Comparison of ENCODE assay signal across 10 mouse cellular contexts in genomic region chr16:50220734-50221501, GRCm38 (mm10).
DNase-seq lines count a peak whose midpoint lies in the region; ATAC-seq and TF ChIP-seq lines count a peak whose summit lies in the region.
"Had no signal": no experiment of that assay in that cellular context is flagged by ENCODE, and none has a peak within 500 bp of the region (broad histone marks: within the 10 kb centered on the region; RNA-seq: fewer than 3 reads in every experiment).

No protein-coding gene starts in this region.

- no peak overlapping the region for H3K4me2 ChIP-seq in midbrain, embryonic 14.5 days (ENCODE audit: low read length)
- no peak overlapping the region for H3K4me2 ChIP-seq in kidney, embryonic 14.5 days (replicated peaks; ENCODE audit: low read depth, low read length)
- H3K4me2 ChIP-seq: hindbrain, embryonic 15.5 days; limb, embryonic 15.5 days had no signal

- peaks cover 3% of the 10 kb centered on the region; the same call in 1 of the 2 replicates for H3K36me3 ChIP-seq in midbrain, embryonic 14.5 days (ENCODE audit: control insufficient read depth, insufficient read depth, low read length)
- peaks cover 28% of the 10 kb centered on the region for H3K36me3 ChIP-seq in kidney, embryonic 14.5 days (ENCODE audit: control insufficient read depth, insufficient read depth, low read length)

- H3K4me1 ChIP-seq in cerebellum, adult 2 months (ENCODE audit: control insufficient read depth, insufficient read depth, low read length), result no peaks in the 10 kb centered on the region
- no peaks in the 10 kb centered on the region for H3K4me1 ChIP-seq in midbrain, embryonic 14.5 days (ENCODE audit: control insufficient read depth, insufficient read depth, low read length)
- H3K4me1 ChIP-seq in kidney, embryonic 14.5 days (ENCODE audit: control insufficient read depth, insufficient read depth, low read length), result no peaks in the 10 kb centered on the region
- H3K4me1 ChIP-seq: hindbrain, embryonic 15.5 days; limb, embryonic 15.5 days had no signal

- no peak overlapping the region for H3K9ac ChIP-seq in midbrain, embryonic 14.5 days (replicated peaks; ENCODE audit: low read length)
- no peak overlapping the region for H3K9ac ChIP-seq in kidney, embryonic 14.5 days (ENCODE audit: low read depth, low read length)
- H3K9ac ChIP-seq: hindbrain, embryonic 15.5 days; limb, embryonic 15.5 days had no signal

- ATAC-seq in midbrain, embryonic 14.5 days (ENCODE audit: low FRiP score, low TSS enrichment), result no peak
- no peak for ATAC-seq in kidney, embryonic 14.5 days (ENCODE audit: low FRiP score, low TSS enrichment)

- DNase-seq in cerebellum, postnatal 14 days, result peak; percentile 33 to 42
- DNase-seq in cerebellum, adult 2 months, result no peak
- DNase-seq in left cerebral cortex, postnatal 14 days (ENCODE audit: low spot score in 2 of 2), result peak; percentile 40 to 57
- DNase-seq in left cerebral cortex, adult 11 months (ENCODE audit: low spot score), result no peak
- DNase-seq in heart, postnatal 36 days, result peak; percentile 56 to 59
- DNase-seq in right cerebral cortex, postnatal 25 days, result peak; percentile 26
- DNase-seq in midbrain, embryonic 14.5 days, result no peak

- no peak for TF ChIP-seq CTCF in cerebellum, adult 2 months (IDR thresholded peaks at IDR 0.05; ENCODE audit: borderline replicate concordance, insufficient read depth, low read depth, low read length)

- WGBS in cerebellum, adult 2 months, result 57% methylated on average over 8 of the region's 8 CpGs
- WGBS in midbrain, embryonic 14.5 days, result 84% methylated on average over 8 of the region's 8 CpGs
- 86% methylated on average over 8 of the region's 8 CpGs for WGBS in kidney, embryonic 14.5 days

- H3K4me3 ChIP-seq in cerebellum, adult 2 months (replicated peaks; ENCODE audit: insufficient read depth, low read depth, low read length), result no peak overlapping the region
- H3K4me3 ChIP-seq in midbrain, embryonic 14.5 days (replicated peaks; ENCODE audit: low read depth, low read length), result no peak overlapping the region
- H3K4me3 ChIP-seq in kidney, embryonic 14.5 days (ENCODE audit: low read length), result no peak overlapping the region
- H3K4me3 ChIP-seq: hindbrain, embryonic 15.5 days; limb, embryonic 15.5 days had no signal

- no peaks in the 10 kb centered on the region for H3K9me3 ChIP-seq in midbrain, embryonic 14.5 days (ENCODE audit: control insufficient read depth, low read length)
- H3K9me3 ChIP-seq in kidney, embryonic 14.5 days (ENCODE audit: control insufficient read depth, low read length), result no peaks in the 10 kb centered on the region
- H3K9me3 ChIP-seq: hindbrain, embryonic 15.5 days; limb, embryonic 15.5 days had no signal

- no peaks in the 10 kb centered on the region for H3K27me3 ChIP-seq in cerebellum, adult 2 months (ENCODE audit: control insufficient read depth, insufficient read depth, low read length)
- H3K27me3 ChIP-seq in midbrain, embryonic 14.5 days (ENCODE audit: control insufficient read depth, insufficient read depth, low read length), result no peaks in the 10 kb centered on the region
- no peaks in the 10 kb centered on the region for H3K27me3 ChIP-seq in kidney, embryonic 14.5 days (ENCODE audit: control insufficient read depth, insufficient read depth, low read length)
- H3K27me3 ChIP-seq: hindbrain, embryonic 15.5 days; limb, embryonic 15.5 days had no signal

- intact Hi-C loops in left cerebral cortex, postnatal 14 days (cut with DNase I), result no loop called here
- intact Hi-C loops in heart, postnatal 36 days (cut with DNase I), result no loop called here

- H3K27ac ChIP-seq in cerebellum, adult 2 months (ENCODE audit: insufficient read depth, low read length), result no peak overlapping the region
- no peak overlapping the region for H3K27ac ChIP-seq in midbrain, embryonic 14.5 days (replicated peaks; ENCODE audit: low read depth, low read length)
- H3K27ac ChIP-seq in kidney, embryonic 14.5 days (ENCODE audit: low read depth, low read length), result no peak overlapping the region
- H3K27ac ChIP-seq: hindbrain, embryonic 15.5 days; limb, embryonic 15.5 days had no signal

- TF ChIP-seq POLR2A in cerebellum, adult 2 months (IDR thresholded peaks at IDR 0.05; ENCODE audit: borderline replicate concordance, insufficient read depth, low read length), result no peak

Comparison
In these comparisons a context has a peak if more than half of its experiments do, and no peak if none do; other contexts are left out.
1. DNase-seq: peak in cerebellum, postnatal 14 days (2 of 2), left cerebral cortex, postnatal 14 days (2 of 2), heart, postnatal 36 days (2 of 2) and right cerebral cortex, postnatal 25 days (single experiment); none in cerebellum, adult 2 months (0 of 2), left cerebral cortex, adult 11 months (single experiment) and midbrain, embryonic 14.5 days (single experiment).